ENCODE assay signal across 7 mouse cellular contexts in genomic region chr11:101175636-101176116, GRCm38 (mm10). TPM values are rescaled to one million over a fixed set of nuclear protein-coding genes. Genes with fewer than 3 reads are reported as not detected.
DNase-seq lines count a peak whose midpoint lies in the region; ATAC-seq lines count a peak whose summit lies in the region.

No protein-coding gene starts in this region.

- H3K27me3 ChIP-seq in lung, embryonic 15.5 days: peaks cover 49% of the 10 kb centered on the region
- H3K27me3 ChIP-seq in hindbrain, embryonic 12.5 days: peaks cover 69% of the 10 kb centered on the region
- H3K27me3 ChIP-seq in midbrain, embryonic 13.5 days: peaks cover 64% of the 10 kb centered on the region

- peaks cover 53% of the 10 kb centered on the region for H3K4me1 ChIP-seq in lung, embryonic 15.5 days
- H3K4me1 ChIP-seq in hindbrain, embryonic 12.5 days: peaks cover 45% of the 10 kb centered on the region
- H3K4me1 ChIP-seq in midbrain, embryonic 13.5 days (replicated peaks): peaks cover 67% of the 10 kb centered on the region

- H3K4me2 ChIP-seq in lung, embryonic 15.5 days: peak overlapping the region; percentile 53
- peak overlapping the region; percentile 62 for H3K4me2 ChIP-seq in hindbrain, embryonic 12.5 days (replicated peaks)
- peak overlapping the region; percentile 57 for H3K4me2 ChIP-seq in midbrain, embryonic 13.5 days (replicated peaks)

- DNase-seq in lung, postnatal 4 days: no peak
- peak; percentile 71 to 79 for DNase-seq in cerebellum, postnatal 36 days
- no peak for DNase-seq in natural killer cell, adult 2 months (ENCODE audit: low spot score in 2 of 2)
- DNase-seq in gastrocnemius, adult 8-10 months (ENCODE audit: low spot score in 2 of 2): no peak

- 12% methylated on average over 11 of the region's 11 CpGs for WGBS in lung, embryonic 15.5 days
- WGBS in hindbrain, embryonic 12.5 days: 14% methylated on average over 11 of the region's 11 CpGs
- WGBS in midbrain, embryonic 13.5 days: 10% methylated on average over 11 of the region's 11 CpGs

- H3K27ac ChIP-seq in lung, embryonic 15.5 days: no peak overlapping the region
- H3K27ac ChIP-seq in hindbrain, embryonic 12.5 days: 0 out of 2 replicates have a peak overlapping the region, but pooled peaks have one; percentile 4
- H3K27ac ChIP-seq in midbrain, embryonic 13.5 days: no peak overlapping the region

- H3K36me3 ChIP-seq in lung, embryonic 15.5 days: no peaks in the 10 kb centered on the region
- H3K36me3 ChIP-seq in hindbrain, embryonic 12.5 days: no peaks in the 10 kb centered on the region
- no peaks in the 10 kb centered on the region for H3K36me3 ChIP-seq in midbrain, embryonic 13.5 days

- ATAC-seq in lung, embryonic 15.5 days (ENCODE audit: borderline replicate concordance, extremely low read depth, low FRiP score, low TSS enrichment): no peak
- ATAC-seq in hindbrain, embryonic 12.5 days (ENCODE audit: low FRiP score): no peak
- no peak for ATAC-seq in midbrain, embryonic 13.5 days

- no peaks in the 10 kb centered on the region for H3K9me3 ChIP-seq in lung, embryonic 15.5 days
- no peaks in the 10 kb centered on the region for H3K9me3 ChIP-seq in hindbrain, embryonic 12.5 days (replicated peaks)
- no peaks in the 10 kb centered on the region for H3K9me3 ChIP-seq in midbrain, embryonic 13.5 days

- peak overlapping the region; percentile 20 for H3K4me3 ChIP-seq in lung, embryonic 15.5 days
- H3K4me3 ChIP-seq in hindbrain, embryonic 12.5 days: peak overlapping the region; percentile 35
- peak overlapping the region; percentile 39 for H3K4me3 ChIP-seq in midbrain, embryonic 13.5 days (replicated peaks)

- no peak overlapping the region for H3K9ac ChIP-seq in lung, embryonic 15.5 days
- H3K9ac ChIP-seq in hindbrain, embryonic 12.5 days: peak overlapping the region; percentile 54
- H3K9ac ChIP-seq in midbrain, embryonic 13.5 days (replicated peaks): peak overlapping the region; percentile 60

RNA-seq across cellular contexts. Expression of gene Ccr10, which starts 0.4 kb away (rescaled TPM):
- 0.24 and 0.55 TPM in 2 replicates for polyA plus RNA-seq in lung, embryonic 15.5 days (2015; fragmentation: Nextera tagmentation; extraction: Ambion mirVana)
- polyA plus RNA-seq in hindbrain, embryonic 12.5 days (2016; fragmentation: Nextera tagmentation; extraction: Ambion mirVana): 0.23 and 0.61 TPM in 2 replicates
- 0.19 and 0.38 TPM in 2 replicates for polyA plus RNA-seq in midbrain, embryonic 13.5 days (2015; fragmentation: Nextera tagmentation; extraction: Ambion mirVana)
- not detected for total RNA-seq in gastrocnemius, adult 8-10 months (2022)

RNA-seq across cellular contexts. Expression of gene Plekhh3, which starts 4.5 kb away (rescaled TPM):
- 19.8 and 19.9 TPM in 2 replicates for polyA plus RNA-seq in lung, embryonic 15.5 days (2015; fragmentation: Nextera tagmentation; extraction: Ambion mirVana)
- polyA plus RNA-seq in hindbrain, embryonic 12.5 days (2016; fragmentation: Nextera tagmentation; extraction: Ambion mirVana): 14.3 and 15.4 TPM in 2 replicates
- polyA plus RNA-seq in midbrain, embryonic 13.5 days (2015; fragmentation: Nextera tagmentation; extraction: Ambion mirVana): 7.3 and 8.1 TPM in 2 replicates
- total RNA-seq in gastrocnemius, adult 8-10 months (2022): 10 to 100 TPM; 25.6 to 38.5 (median 33.9) TPM

RNA-seq across cellular contexts. Expression of gene Cntnap1, which starts 5.4 kb away (rescaled TPM):
- polyA plus RNA-seq in lung, embryonic 15.5 days (2015; fragmentation: Nextera tagmentation; extraction: Ambion mirVana): 1.1 and 1.4 TPM in 2 replicates
- polyA plus RNA-seq in hindbrain, embryonic 12.5 days (2016; fragmentation: Nextera tagmentation; extraction: Ambion mirVana): 0.97 and 1.2 TPM in 2 replicates
- 1.3 and 1.5 TPM in 2 replicates for polyA plus RNA-seq in midbrain, embryonic 13.5 days (2015; fragmentation: Nextera tagmentation; extraction: Ambion mirVana)
- 1 to 10 TPM in 1 of 4 experiments, under 1 TPM in 3; 0.67 to 1.3 (median 0.81) TPM for total RNA-seq in gastrocnemius, adult 8-10 months (2022)

RNA-seq across cellular contexts. Expression of gene Tubg2, which starts 20.0 kb away (rescaled TPM):
- 3.5 and 3.6 TPM in 2 replicates for polyA plus RNA-seq in lung, embryonic 15.5 days (2015; fragmentation: Nextera tagmentation; extraction: Ambion mirVana)
- 10.4 and 12.9 TPM in 2 replicates for polyA plus RNA-seq in hindbrain, embryonic 12.5 days (2016; fragmentation: Nextera tagmentation; extraction: Ambion mirVana)
- 29.8 and 31.6 TPM in 2 replicates for polyA plus RNA-seq in midbrain, embryonic 13.5 days (2015; fragmentation: Nextera tagmentation; extraction: Ambion mirVana)
- total RNA-seq in gastrocnemius, adult 8-10 months (2022): 1 to 10 TPM; 2.9 to 3.6 (median 3.2) TPM

RNA-seq across cellular contexts. Expression of gene Ezh1, which starts 50.6 kb away (rescaled TPM):
- polyA plus RNA-seq in lung, embryonic 15.5 days (2015; fragmentation: Nextera tagmentation; extraction: Ambion mirVana): 16.2 and 19.2 TPM in 2 replicates
- polyA plus RNA-seq in hindbrain, embryonic 12.5 days (2016; fragmentation: Nextera tagmentation; extraction: Ambion mirVana): 17.3 and 18.5 TPM in 2 replicates
- 17.6 and 17.7 TPM in 2 replicates for polyA plus RNA-seq in midbrain, embryonic 13.5 days (2015; fragmentation: Nextera tagmentation; extraction: Ambion mirVana)
- total RNA-seq in gastrocnemius, adult 8-10 months (2022): 10 to 100 TPM; 24.3 to 31.0 (median 26.2) TPM

Comparison
In these comparisons a context has a peak if more than half of its experiments do, and no peak if none do; other contexts are left out.
1. DNase-seq: peak in cerebellum, postnatal 36 days (2 of 2); none in lung, postnatal 4 days (0 of 2), natural killer cell, adult 2 months (0 of 2) and gastrocnemius, adult 8-10 months (0 of 2).
2. Peak in every context shown above with its lines, with median percentiles within 50 percentile points of each other: H3K4me2 ChIP-seq and H3K4me3 ChIP-seq.